Mouse (Mus musculus): ENCODE measurements around the gene Tradd.
A peak's percentile ranks its signal among the peaks of the same experiment; 100 is the strongest.

The Tradd gene

GRCm38 (mm10) chr8:105264024-105264982 lies at the start of gene Tradd, which contains the start of gene Fbxl8:
Tradd (minus strand) TSS chr8:105264609.
Fbxl8 (plus strand) TSS chr8:105264648.
- DNase-seq (ENCODE audit: low spot score in 2 of 2), result no peak

GRCm38 (mm10) chr8:105313622-105314402 lies 49.4 kb upstream of the Tradd start:
- no peak for DNase-seq (ENCODE audit: low spot score in 2 of 2)

- DNase-seq (ENCODE audit: low spot score in 2 of 2), result no peak
These were observed 48.6 kb upstream of the Tradd start for GRCm38 (mm10) chr8:105312891-105313481.

- DNase-seq (ENCODE audit: low spot score in 2 of 2), result no peak
These were observed 47.3 kb upstream of the Tradd start for GRCm38 (mm10) chr8:105311718-105312117.

- no peak for DNase-seq (ENCODE audit: low spot score in 2 of 2)
These were observed 45.7 kb upstream of the Tradd start for GRCm38 (mm10) chr8:105310118-105310517.

GRCm38 (mm10) chr8:105309142-105309847 lies 44.9 kb upstream of the Tradd start:
- DNase-seq (ENCODE audit: low spot score in 2 of 2), result no peak

GRCm38 (mm10) chr8:105308428-105308827 lies 44.0 kb upstream of the Tradd start:
- no peak for DNase-seq (ENCODE audit: low spot score in 2 of 2)

GRCm38 (mm10) chr8:105307670-105308069 lies 43.3 kb upstream of the Tradd start:
- no peak for DNase-seq (ENCODE audit: low spot score in 2 of 2)

GRCm38 (mm10) chr8:105306146-105306691 lies 41.8 kb upstream of the Tradd start:
- DNase-seq (ENCODE audit: low spot score in 2 of 2), result no peak

- DNase-seq (ENCODE audit: low spot score in 2 of 2), result peak in 1 of 2 experiments; percentile 38
These were observed 41.1 kb upstream of the Tradd start, which contains the start of gene Elmo3 for GRCm38 (mm10) chr8:105305211-105306145. Elmo3 (plus strand) TSS chr8:105305601.

GRCm38 (mm10) chr8:105304325-105305210 lies 40.2 kb upstream of the Tradd start:
- no peak for DNase-seq (ENCODE audit: low spot score in 2 of 2)

- DNase-seq (ENCODE audit: low spot score in 2 of 2), result no peak
These were observed 39.5 kb upstream of the Tradd start for GRCm38 (mm10) chr8:105303874-105304273.

GRCm38 (mm10) chr8:105303396-105303795 lies 39.0 kb upstream of the Tradd start:
- no peak for DNase-seq (ENCODE audit: low spot score in 2 of 2)

GRCm38 (mm10) chr8:105299962-105300361 lies 35.6 kb upstream of the Tradd start:
- no peak for DNase-seq (ENCODE audit: low spot score in 2 of 2)

- no peak for DNase-seq (ENCODE audit: low spot score in 2 of 2)
These were observed 34.2 kb upstream of the Tradd start for GRCm38 (mm10) chr8:105298351-105299252.

GRCm38 (mm10) chr8:105297511-105298192 lies 33.2 kb upstream of the Tradd start, which contains the start of gene E2f4:
E2f4 (plus strand) TSS chr8:105297663.
- peak; percentile 78 to 92 for DNase-seq (ENCODE audit: low spot score in 2 of 2)

GRCm38 (mm10) chr8:105295895-105296573 lies 31.6 kb upstream of the Tradd start, which contains the start of gene Exoc3l:
Exoc3l (minus strand) TSS chr8:105296101.
- DNase-seq (ENCODE audit: low spot score in 2 of 2), result no peak

Measured in left cerebral cortex, adult 9 months (tissue).